Mouse (Mus musculus) MEL (cell line): ENCODE measurements around the gene Ankrd34a. TPM values are rescaled to one million over a fixed set of nuclear protein-coding genes. Genes with fewer than 3 reads are reported as not detected.

Source experiments
- DNase-seq: peaks from one replicate; pipeline ENCODE4 v3.0.0; 2011; ENCODE audit warnings: low read depth, low spot score
- H3K27ac ChIP-seq: 2 replicates; pipeline ENCODE4 v1.5.1; 2012; ENCODE audit warnings: low read depth, mild to moderate bottlenecking, control low read depth, low read length, moderate library complexity; ENCODE audit not compliant: control insufficient read depth
- H3K27me3 ChIP-seq, 2 experiments: fragments of 150-350 bp in 1 of 2; sonication (generic) in 1 of 2; 2 replicates each; pipeline ENCODE4 v1.6.1; 2012; ENCODE audit warnings: low read length in 2 of 2, mild to moderate bottlenecking in 2 of 2, improper control_type of control experiment in 1 of 2, moderate library complexity in 1 of 2; ENCODE audit not compliant: insufficient read depth in 2 of 2, control insufficient read depth in 1 of 2
- H3K36me3 ChIP-seq, 2 experiments: 2 replicates each; pipeline ENCODE4 v1.6.1; 2012 to 2014; ENCODE audit warnings: low read length in 2 of 2, improper control_type of control experiment in 1 of 2, inconsistent platforms in 1 of 2, mild to moderate bottlenecking in 1 of 2; ENCODE audit not compliant: insufficient read depth in 2 of 2, control insufficient read depth in 1 of 2
- H3K4me1 ChIP-seq, 2 experiments: fragments of 150-350 bp in 1 of 2; sonication (generic) in 1 of 2; 2 replicates each; pipeline ENCODE4 v1.6.1; 2012; ENCODE audit warnings: low read length in 2 of 2, improper control_type of control experiment in 1 of 2, mild to moderate bottlenecking in 1 of 2; ENCODE audit not compliant: insufficient read depth in 2 of 2, control insufficient read depth in 1 of 2
- H3K4me3 ChIP-seq, 2 experiments: fragments of 150-350 bp in 1 of 2; sonication (generic) in 1 of 2; 2 replicates each; pipeline ENCODE4 v1.5.1; 2012; ENCODE audit warnings: low read depth in 2 of 2, low read length in 2 of 2, mild to moderate bottlenecking in 2 of 2, moderate library complexity in 2 of 2, control low read depth in 1 of 2, improper control_type of control experiment in 1 of 2; ENCODE audit not compliant: control insufficient read depth in 1 of 2, insufficient read depth in 1 of 2
- H3K79me2 ChIP-seq: 2 replicates; pipeline ENCODE4 v1.6.1; 2012; ENCODE audit warnings: mild to moderate bottlenecking, low read length, moderate library complexity; ENCODE audit not compliant: control insufficient read depth, poor library complexity, insufficient read depth
- H3K9ac ChIP-seq: 2 replicates; pipeline ENCODE4 v1.6.1; 2012; ENCODE audit warnings: low read depth, mild to moderate bottlenecking, control low read depth, low read length, moderate library complexity; ENCODE audit not compliant: control insufficient read depth, poor library complexity, severe bottlenecking
- H3K9me3 ChIP-seq: fragments of 150-350 bp; sonication (generic); replicated peaks from 2 replicates; pipeline ENCODE4 v1.6.1; 2012; ENCODE audit warnings: mild to moderate bottlenecking, low read length, improper control_type of control experiment, moderate library complexity; ENCODE audit not compliant: insufficient read depth
- CHD2 ChIP-seq: IDR thresholded peaks from 2 replicates; pipeline ENCODE4 v1.6.1; 2011; ENCODE audit warnings: low read length, improper control_type of control experiment
- EP300 ChIP-seq, 2 experiments: IDR thresholded peaks; 2 replicates each; pipeline ENCODE4 v1.6.1; 2011; ENCODE audit warnings: improper control_type of control experiment in 2 of 2, low read length in 2 of 2, low read depth in 1 of 2, mild to moderate bottlenecking in 1 of 2
- ETS1 ChIP-seq: IDR thresholded peaks from 2 replicates; pipeline ENCODE4 v1.6.1; 2012; ENCODE audit warnings: low read depth, mild to moderate bottlenecking, inconsistent platforms, low read length, improper control_type of control experiment, moderate library complexity
- GABPA ChIP-seq: IDR thresholded peaks from 2 replicates; pipeline ENCODE4 v1.6.1; 2012; ENCODE audit warnings: low read depth, mild to moderate bottlenecking, inconsistent platforms, low read length, improper control_type of control experiment, moderate library complexity
- GATA1 ChIP-seq: IDR thresholded peaks from 2 replicates; pipeline ENCODE4 v1.6.1; 2011; ENCODE audit warnings: low read depth, low read length, improper control_type of control experiment
- HCFC1 ChIP-seq: IDR thresholded peaks from 2 replicates; pipeline ENCODE4 v1.6.1; 2012; ENCODE audit warnings: low read depth, mild to moderate bottlenecking, inconsistent platforms, low read length, improper control_type of control experiment, moderate library complexity
- JUND ChIP-seq: IDR thresholded peaks from 2 replicates; pipeline ENCODE4 v1.6.1; 2011; ENCODE audit warnings: low read depth, mild to moderate bottlenecking, improper control_type of control experiment, low read length
- MAX ChIP-seq: IDR thresholded peaks from 2 replicates; pipeline ENCODE4 v1.6.1; 2011; ENCODE audit warnings: low read length, improper control_type of control experiment
- MAZ ChIP-seq: IDR thresholded peaks from 2 replicates; pipeline ENCODE4 v1.6.1; 2012; ENCODE audit warnings: low read depth, mild to moderate bottlenecking, inconsistent platforms, low read length, improper control_type of control experiment
- MEF2A ChIP-seq: IDR thresholded peaks from 2 replicates; pipeline ENCODE4 v1.6.1; 2014; ENCODE audit warnings: low read depth, mild to moderate bottlenecking, inconsistent platforms, low read length, improper control_type of control experiment; ENCODE audit not compliant: poor library complexity, insufficient replicate concordance, severe bottlenecking; ENCODE audit errors: extremely low read depth
- MYB ChIP-seq: IDR thresholded peaks from 2 replicates; pipeline ENCODE4 v1.6.1; 2011; ENCODE audit warnings: mild to moderate bottlenecking, low read depth, low read length, improper control_type of control experiment
- NRF1 ChIP-seq: IDR thresholded peaks from 2 replicates; pipeline ENCODE4 v1.6.1; 2014; ENCODE audit warnings: low read depth, mild to moderate bottlenecking, inconsistent platforms, low read length, improper control_type of control experiment, moderate library complexity; ENCODE audit not compliant: poor library complexity, insufficient read depth, severe bottlenecking
- POLR2A ChIP-seq, 2 experiments: IDR thresholded peaks; 2 replicates each; pipeline ENCODE4 v1.6.1; 2011 to 2012; ENCODE audit warnings: low read length in 2 of 2, mild to moderate bottlenecking in 2 of 2, control low read depth in 1 of 2, improper control_type of control experiment in 1 of 2, low read depth in 1 of 2, moderate library complexity in 1 of 2; ENCODE audit not compliant: control insufficient read depth in 1 of 2, insufficient read depth in 1 of 2, poor library complexity in 1 of 2
- RAD21 ChIP-seq: IDR thresholded peaks from 2 replicates; pipeline ENCODE4 v1.6.1; 2011; ENCODE audit warnings: mild to moderate bottlenecking, low read depth, low read length, improper control_type of control experiment
- RCOR1 ChIP-seq: IDR thresholded peaks from 2 replicates; pipeline ENCODE4 v1.6.1; 2012; ENCODE audit warnings: low read depth, mild to moderate bottlenecking, inconsistent platforms, low read length, improper control_type of control experiment
- SMC3 ChIP-seq: IDR thresholded peaks from 2 replicates; pipeline ENCODE4 v1.6.1; 2011; ENCODE audit warnings: low read depth, low read length, improper control_type of control experiment
- TAL1 ChIP-seq: IDR thresholded peaks from 2 replicates; pipeline ENCODE4 v1.6.1; 2012; ENCODE audit warnings: mild to moderate bottlenecking, inconsistent platforms, low read length, moderate library complexity, mixed read lengths
- TBP ChIP-seq: IDR thresholded peaks from 2 replicates; pipeline ENCODE4 v1.8.0; 2011; ENCODE audit warnings: low read depth, low read length, improper control_type of control experiment
- UBTF ChIP-seq: IDR thresholded peaks from 2 replicates; pipeline ENCODE4 v1.6.1; 2012; ENCODE audit warnings: low read depth, mild to moderate bottlenecking, inconsistent platforms, low read length, improper control_type of control experiment, moderate library complexity, borderline replicate concordance; ENCODE audit not compliant: insufficient read depth
- USF1 ChIP-seq: IDR thresholded peaks from 2 replicates; pipeline ENCODE4 v1.6.1; 2014; ENCODE audit warnings: low read depth, mild to moderate bottlenecking, inconsistent platforms, low read length, improper control_type of control experiment, moderate library complexity
- USF2 ChIP-seq, 2 experiments: IDR thresholded peaks; 2 replicates each; pipeline ENCODE4 v1.6.1; 2011 to 2012; ENCODE audit warnings: improper control_type of control experiment in 2 of 2, low read length in 2 of 2, borderline replicate concordance in 1 of 2, inconsistent platforms in 1 of 2, low read depth in 1 of 2, mild to moderate bottlenecking in 1 of 2; ENCODE audit not compliant: insufficient read depth in 1 of 2
- ZC3H11A ChIP-seq: IDR thresholded peaks from 2 replicates; pipeline ENCODE4 v1.6.1; 2012; ENCODE audit warnings: low read depth, mild to moderate bottlenecking, inconsistent platforms, low read length, improper control_type of control experiment
- ZMIZ1 ChIP-seq: IDR thresholded peaks from 2 replicates; pipeline ENCODE4 v1.6.1; 2012; ENCODE audit warnings: low read depth, mild to moderate bottlenecking, inconsistent platforms, low read length, improper control_type of control experiment, moderate library complexity
- ZNF384 ChIP-seq: IDR thresholded peaks from 2 replicates; pipeline ENCODE4 v1.6.1; 2012; ENCODE audit warnings: low read depth, mild to moderate bottlenecking, inconsistent platforms, low read length, improper control_type of control experiment
- polyA plus RNA-seq, 2 experiments: library from polyadenylated mRNA; stranded (reverse) in 1 of 2; unstranded in 1 of 2; fragments of >175 nt in 1 of 2; fragments of >200 nt in 1 of 2; gene quantifications; 2 replicates each; pipeline versions ENCODE4 v1.2.1 to v1.2.4; 2012; ENCODE audit warnings: low replicate concordance in 2 of 2, low read depth in 1 of 2; ENCODE audit not compliant: insufficient read length in 2 of 2, insufficient read depth in 1 of 2, missing spikeins in 1 of 2
- total RNA-seq: library from RNA; depleted of rRNA; stranded (reverse); fragments of 300-350 nt; gene quantifications from 2 replicates; pipeline ENCODE4 v1.2.3, GENCODE M21; 2012

Gene Ankrd34a
- total and polyA plus RNA-seq, 3 experiments: 0.15 to 0.78 TPM; not detected in 1

DNA sequence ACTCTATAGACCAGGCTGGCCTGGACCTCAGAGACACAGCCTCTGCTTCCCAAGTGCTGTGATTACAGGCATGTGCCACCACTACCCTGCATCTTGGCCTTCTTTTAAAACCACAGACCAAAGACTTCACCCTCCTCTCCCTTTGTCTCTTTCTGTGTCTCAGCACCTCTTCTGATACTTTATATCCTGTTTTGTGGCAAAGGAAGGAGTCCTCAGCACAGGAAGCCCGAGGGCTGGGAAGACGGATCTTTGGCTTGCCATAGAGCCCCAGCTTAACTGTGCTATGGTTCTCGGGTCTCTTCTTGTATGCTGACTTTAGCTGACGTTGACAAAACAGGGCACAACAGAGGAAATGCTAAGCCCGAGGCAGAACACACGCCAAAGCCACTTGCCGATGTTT lies 25.8 kb upstream of the Ankrd34a start:
- Histone ChIP-seq H3K79me2 (no peaks in the 10 kb centered on the region), H3K36me3 (peaks cover 0 to 6% of the 10 kb centered on the region in 2 experiments; a peak in 2 of 4 replicates), H3K27me3 (no peaks in the 10 kb centered on the region), H3K4me1 (peaks cover 12 to 19% of the 10 kb centered on the region in 2 experiments), H3K27ac (no peak overlapping the region), H3K4me3 (no peak overlapping the region), H3K9me3 (no peaks in the 10 kb centered on the region), H3K9ac (no peak overlapping the region)
- no peak for DNase-seq
- TF ChIP-seq MYB: no peak
- TF ChIP-seq ETS1: no peak
- TF ChIP-seq HCFC1: no peak
- TF ChIP-seq RAD21: no peak
- no peak for TF ChIP-seq USF2 (IDR thresholded peaks at IDR 0.05; ENCODE audit: borderline replicate concordance in 1 of 2, insufficient read depth in 1 of 2, low read depth in 1 of 2, low read length in 2 of 2)
- no peak for TF ChIP-seq ZNF384
- no peak for TF ChIP-seq CHD2
- no peak for TF ChIP-seq UBTF
- TF ChIP-seq GABPA: no peak
- TF ChIP-seq GATA1: no peak
- TF ChIP-seq ZMIZ1: no peak
- TF ChIP-seq TAL1: no peak
- TF ChIP-seq USF1: no peak
- TF ChIP-seq RCOR1: no peak
- TF ChIP-seq SMC3: no peak
- no peak for TF ChIP-seq MEF2A
- no peak for TF ChIP-seq EP300 (IDR thresholded peaks at IDR 0.05; ENCODE audit: low read depth in 1 of 2, low read length in 2 of 2)
- no peak for TF ChIP-seq MAX

DNA sequence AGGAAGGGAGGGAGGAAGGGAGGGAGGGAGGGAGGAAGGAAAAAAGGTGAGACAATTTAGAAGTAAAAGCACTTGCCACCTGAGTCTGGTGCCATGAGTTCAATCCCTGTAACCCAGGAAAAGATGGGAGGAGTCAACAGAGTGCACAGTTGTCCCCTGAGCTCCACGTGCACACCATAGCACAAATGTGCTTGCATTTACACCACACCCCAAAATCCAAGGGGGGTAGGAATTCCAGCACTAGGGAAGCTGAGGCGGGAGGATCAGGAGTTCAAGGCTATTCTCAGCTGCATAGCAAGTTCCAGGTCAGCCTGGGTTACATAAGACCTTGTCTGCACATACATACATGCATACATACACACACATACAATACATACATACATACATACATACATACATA lies 25.1 kb upstream of the Ankrd34a start:
- Histone ChIP-seq H3K79me2 (peaks cover under 1% of the 10 kb centered on the region; the same call in 1 of the 2 replicates), H3K4me3 (no peak overlapping the region), H3K9me3 (no peaks in the 10 kb centered on the region), H3K27ac (no peak overlapping the region), H3K9ac (no peak overlapping the region), H3K27me3 (no peaks in the 10 kb centered on the region), H3K36me3 (peaks cover 0 to 11% of the 10 kb centered on the region in 2 experiments; a peak in 2 of 4 replicates), H3K4me1 (peaks cover 7 to 22% of the 10 kb centered on the region in 2 experiments)
- TF ChIP-seq MYB (no peak), USF1 (no peak), GABPA (no peak), ZMIZ1 (no peak), CHD2 (no peak), USF2 (IDR thresholded peaks at IDR 0.05; ENCODE audit: borderline replicate concordance in 1 of 2, insufficient read depth in 1 of 2, low read depth in 1 of 2, low read length in 2 of 2) (no peak), TAL1 (no peak), NRF1 (no peak), ZC3H11A (no peak), POLR2A (IDR thresholded peaks at IDR 0.05; ENCODE audit: control insufficient read depth in 1 of 2, insufficient read depth in 1 of 2, low read depth in 1 of 2, low read length in 2 of 2, poor library complexity in 1 of 2) (no peak), TBP (no peak), GATA1 (no peak), JUND (no peak), ZNF384 (no peak), MAZ (no peak)
- DNase-seq: no peak
